Mouse (Mus musculus) cerebellum, adult 2 months (tissue): Measurements from ENCODE around the gene Gli2.

Experiments used
- CTCF ChIP-seq: fragments of 200-500 bp; IDR thresholded peaks from 2 replicates; pipeline ENCODE4 v1.5.1; 2011; ENCODE audit warnings: low read depth, mild to moderate bottlenecking, control low read depth, low read length, moderate library complexity, borderline replicate concordance; ENCODE audit not compliant: insufficient read depth
- POLR2A ChIP-seq: fragments of 200-500 bp; IDR thresholded peaks from 2 replicates; pipeline ENCODE4 v1.6.1; 2011; ENCODE audit warnings: low read length, control low read depth, borderline replicate concordance; ENCODE audit not compliant: insufficient read depth

DNA sequence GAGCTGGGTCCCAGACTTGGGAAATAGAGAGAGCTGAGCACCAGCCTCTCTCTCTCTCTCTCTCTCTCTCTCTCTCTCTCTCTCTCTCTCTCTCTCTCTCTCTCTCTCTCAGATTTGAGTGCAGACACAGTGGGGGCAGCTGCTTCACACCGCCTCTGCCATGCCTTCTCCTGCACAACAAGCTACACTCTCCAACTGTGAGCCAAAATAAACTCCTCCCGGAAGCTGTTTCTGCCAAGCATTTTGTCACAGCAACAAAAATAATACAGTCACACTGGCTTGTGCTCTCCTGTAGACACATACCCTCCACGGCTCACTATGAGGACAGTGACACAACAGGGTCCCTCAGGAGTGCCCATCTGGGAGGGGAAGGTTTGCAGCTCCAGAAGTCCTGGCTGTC, 36.6 kb downstream of the Gli2 start:
- no peak for TF ChIP-seq CTCF
- no peak for TF ChIP-seq POLR2A
